Mouse (Mus musculus): ENCODE results near the gene Lgi2.

Gene Lgi2

DNA sequence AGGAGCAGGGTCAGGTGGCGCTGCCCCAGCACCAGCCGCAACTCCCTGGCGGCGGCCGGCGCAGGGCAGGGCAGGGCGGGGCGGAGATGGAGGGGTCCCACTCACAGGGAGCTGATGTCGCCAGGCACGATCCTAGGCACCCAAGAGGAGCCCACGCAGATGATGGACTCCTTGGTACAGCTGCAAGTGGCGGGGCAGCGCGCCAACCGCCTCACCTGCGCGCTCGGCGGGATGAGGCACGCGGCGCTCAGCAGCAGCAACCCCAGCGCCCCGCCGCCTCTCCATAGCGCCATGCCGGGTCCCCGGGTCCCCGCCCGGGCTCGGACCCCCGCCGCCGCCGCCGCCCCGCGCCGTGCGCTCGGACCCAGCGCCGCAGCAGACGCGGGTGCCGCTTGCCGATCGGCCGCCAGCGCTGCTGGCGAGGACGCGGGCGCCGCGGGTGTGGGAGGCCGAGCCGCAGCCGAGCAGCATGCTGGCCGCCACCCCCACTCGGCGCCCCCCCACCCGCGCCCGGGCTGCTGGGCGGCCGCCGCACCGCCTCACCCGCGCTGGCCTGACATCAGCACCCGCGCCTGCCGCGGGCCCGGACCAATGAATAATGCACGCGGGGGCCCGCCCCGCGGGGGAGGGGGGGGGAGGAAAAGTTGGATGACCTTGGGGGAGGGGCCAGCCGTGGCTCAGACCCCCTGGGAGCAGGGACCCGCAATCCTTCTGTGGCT lies at the start of gene Lgi2:
Gene Lgi2, minus strand, starts transcription at position 650 of the 719 bp plus-strand sequence.
- peak; percentile 36 for DNase-seq

GRCm38 (mm10) chr5:52615421-52615820 lies 49.2 kb upstream of the Lgi2 start:
- no peak for DNase-seq

GRCm38 (mm10) chr5:52614686-52615085 lies 48.4 kb upstream of the Lgi2 start:
- DNase-seq: no peak

GRCm38 (mm10) chr5:52612776-52613175 lies 46.5 kb upstream of the Lgi2 start:
- no peak for DNase-seq

GRCm38 (mm10) chr5:52611315-52611895 lies 45.1 kb upstream of the Lgi2 start:
- no peak for DNase-seq

DNA sequence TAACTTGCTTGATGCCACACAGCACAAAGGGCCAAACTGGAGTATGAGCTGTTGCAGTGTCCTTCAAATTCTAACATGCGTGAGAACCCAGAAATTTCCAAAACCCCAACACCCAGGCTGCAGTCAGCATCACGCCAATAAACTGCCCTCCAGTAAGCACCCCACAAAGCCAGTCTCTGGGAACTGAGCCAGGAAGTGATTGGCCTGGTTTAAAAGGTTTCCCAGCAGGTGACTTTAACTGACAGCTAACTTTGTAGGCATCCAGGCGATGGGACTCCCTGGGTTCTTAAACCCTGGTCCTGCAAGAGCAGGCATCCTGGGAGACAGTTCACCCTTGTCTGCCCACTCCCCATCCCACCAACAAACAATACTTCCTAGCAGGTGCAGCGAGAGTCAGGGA lies 44.0 kb upstream of the Lgi2 start:
- DNase-seq: no peak

- DNase-seq: no peak
Observed at GRCm38 (mm10) chr5:52609672-52610071, 43.4 kb upstream of the Lgi2 start.

DNA sequence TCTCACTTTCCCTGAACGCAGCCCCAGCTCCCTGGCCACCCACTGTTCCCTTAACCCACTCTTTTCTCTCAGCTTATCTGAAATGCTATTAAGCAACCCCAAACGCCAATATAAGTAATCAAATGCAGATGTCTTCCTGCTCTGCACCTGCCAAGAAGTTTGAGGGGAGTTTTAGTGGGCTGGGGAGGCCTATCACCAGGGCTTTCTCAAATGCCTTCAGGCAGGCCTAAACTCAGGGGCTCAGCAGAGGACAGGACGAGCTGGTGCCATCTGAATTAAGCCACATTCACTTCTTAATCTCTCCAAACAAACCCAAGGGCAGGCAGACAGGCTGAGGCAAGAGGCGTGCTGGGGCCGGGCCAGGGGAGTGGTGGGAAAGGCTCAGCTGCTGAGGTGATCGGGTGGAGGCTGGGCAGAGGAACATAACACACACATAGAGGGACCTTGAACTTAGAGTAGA lies 38.4 kb upstream of the Lgi2 start:
- no peak for DNase-seq

- DNase-seq: no peak
Observed at GRCm38 (mm10) chr5:52590612-52591011, 24.4 kb upstream of the Lgi2 start.

- DNase-seq: no peak
Observed at GRCm38 (mm10) chr5:52588650-52589049, 22.4 kb upstream of the Lgi2 start.

DNA sequence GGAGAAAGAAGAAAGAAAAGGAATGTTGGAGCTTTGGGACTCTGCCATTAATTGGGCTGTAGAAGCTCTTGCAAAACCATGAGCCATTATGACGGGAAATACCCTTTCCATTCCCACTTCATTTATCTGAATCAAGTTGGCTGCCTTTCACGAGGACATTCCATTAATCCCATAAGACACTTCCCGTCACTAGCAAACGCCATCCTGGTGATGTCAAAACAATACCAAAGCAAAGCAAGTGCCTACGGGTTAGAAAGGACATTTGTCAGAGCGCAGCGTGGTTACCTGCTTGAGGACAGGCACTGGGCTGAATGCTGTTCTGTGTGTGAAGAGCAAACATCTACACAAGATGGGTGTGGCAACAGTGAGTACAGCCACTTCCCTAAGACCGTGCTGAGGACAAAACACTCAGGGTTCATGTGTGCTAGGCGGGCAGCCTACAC lies 21.1 kb upstream of the Lgi2 start:
- DNase-seq: no peak

- DNase-seq: no peak
Observed at GRCm38 (mm10) chr5:52572572-52572971, 6.3 kb upstream of the Lgi2 start.

DNA sequence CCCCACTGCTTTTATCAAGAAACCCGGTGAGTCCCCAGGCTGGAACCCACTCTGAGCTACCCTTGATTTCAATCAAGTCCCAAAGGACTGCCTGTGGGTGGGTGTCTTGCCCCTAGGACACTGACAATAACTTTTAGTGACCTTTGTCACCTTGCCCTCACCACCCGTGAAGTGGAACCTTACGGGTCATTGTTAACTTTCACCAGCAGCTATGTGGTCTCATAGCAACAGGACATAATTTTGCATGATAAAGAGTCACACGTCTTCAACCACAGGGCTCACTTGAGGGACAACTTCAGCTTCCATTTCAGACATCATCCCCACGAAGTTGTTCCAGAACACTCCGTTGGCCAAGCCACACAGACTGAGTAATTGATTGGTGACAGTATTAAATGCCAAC lies 4.5 kb upstream of the Lgi2 start:
- no peak for DNase-seq

DNA sequence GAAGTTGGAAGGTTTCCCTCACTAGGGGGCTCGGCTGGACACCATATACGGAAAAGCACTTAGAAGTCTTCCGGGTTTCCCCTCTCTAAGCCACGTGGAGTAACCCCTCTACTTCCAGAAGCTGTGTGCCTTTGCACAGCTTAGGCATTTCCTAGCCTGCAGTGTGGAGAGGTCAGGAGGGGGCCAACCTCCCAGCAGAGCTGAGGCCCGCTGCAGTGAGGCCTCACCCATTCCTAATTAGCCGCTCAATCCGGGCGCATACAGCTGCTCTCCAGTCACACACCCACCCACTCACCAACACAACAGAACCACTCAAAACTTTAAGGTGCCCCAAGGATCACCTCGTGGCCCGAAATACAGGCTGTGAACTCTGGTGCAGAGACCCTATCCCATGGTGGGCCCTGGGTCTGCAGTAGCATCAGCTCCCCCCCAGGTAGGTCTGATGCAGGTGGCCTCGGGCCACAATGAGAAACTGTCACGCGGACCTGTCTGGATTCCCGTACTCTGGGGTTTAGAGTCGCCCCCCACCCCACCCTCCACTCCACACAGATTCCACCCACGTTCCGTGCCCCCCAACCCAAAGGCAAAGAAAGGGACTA lies 949 bp downstream of the Lgi2 start:
- DNase-seq: no peak

DNA sequence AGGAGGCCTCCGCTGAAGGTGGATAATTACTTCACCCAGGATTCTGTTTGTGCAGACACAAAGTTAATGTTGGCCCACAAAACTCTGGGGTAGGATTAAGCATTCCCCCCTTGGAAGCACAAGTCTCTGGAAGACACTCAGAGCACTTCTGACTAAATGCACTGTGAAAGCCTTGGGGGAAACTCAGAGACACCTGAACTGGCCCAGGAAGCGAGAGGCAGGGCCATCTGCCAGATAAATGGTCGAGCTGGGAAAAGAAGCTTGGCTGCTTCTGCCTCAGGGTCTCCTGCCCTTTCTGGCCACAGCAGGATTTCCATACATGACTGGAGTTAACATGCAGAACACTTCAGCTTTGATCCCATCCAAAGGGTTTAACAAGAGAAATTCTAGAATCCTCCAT lies 1.9 kb downstream of the Lgi2 start:
- DNase-seq: no peak

DNA sequence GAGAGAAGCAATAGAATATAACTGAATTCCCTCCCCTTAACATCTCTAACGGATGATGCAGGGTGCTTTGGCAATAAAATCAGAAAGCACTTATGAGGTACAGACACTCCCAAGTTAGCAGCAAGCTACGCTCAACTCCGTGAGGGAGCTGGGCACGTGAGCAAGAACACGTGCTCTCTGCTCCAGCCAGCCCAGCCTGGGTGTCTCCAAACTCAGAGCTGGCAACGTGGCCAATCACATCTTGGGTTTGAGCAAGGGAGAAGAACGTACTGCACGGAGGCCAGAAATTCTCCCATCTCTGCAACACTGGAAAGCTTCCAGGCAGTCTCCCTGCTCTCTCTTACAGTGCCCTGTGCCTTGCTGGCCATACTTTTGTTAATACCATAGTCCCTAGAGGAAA lies 6.0 kb downstream of the Lgi2 start:
- DNase-seq: no peak

GRCm38 (mm10) chr5:52555526-52555925 lies 10.7 kb downstream of the Lgi2 start:
- no peak for DNase-seq

DNA sequence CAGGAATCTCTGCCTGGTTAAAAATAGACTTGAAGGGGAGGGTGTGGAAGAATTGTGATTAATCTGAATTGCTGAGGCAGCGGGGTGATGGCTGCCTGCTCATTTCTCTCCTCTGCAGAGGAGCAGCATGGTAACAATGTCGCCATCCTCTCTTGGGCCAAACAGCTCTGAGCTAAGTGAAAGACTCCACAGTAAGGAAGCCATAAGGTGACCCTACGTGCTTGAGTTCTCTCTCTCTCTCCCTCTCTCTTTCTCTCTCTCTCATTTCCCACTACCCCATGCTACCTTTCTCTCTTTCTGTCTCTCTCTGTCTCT lies 15.0 kb downstream of the Lgi2 start:
- DNase-seq: no peak

- DNase-seq: no peak
Observed at GRCm38 (mm10) chr5:52550613-52551317, 15.5 kb downstream of the Lgi2 start.

GRCm38 (mm10) chr5:52546950-52547349 lies 19.3 kb downstream of the Lgi2 start:
- no peak for DNase-seq

- DNase-seq: no peak
Observed at GRCm38 (mm10) chr5:52543770-52544169, 22.5 kb downstream of the Lgi2 start.

- DNase-seq: no peak
Observed at GRCm38 (mm10) chr5:52540186-52540585, 26.1 kb downstream of the Lgi2 start.

GRCm38 (mm10) chr5:52539483-52539882 lies 26.8 kb downstream of the Lgi2 start:
- DNase-seq: no peak

- no peak for DNase-seq
Observed at GRCm38 (mm10) chr5:52537024-52537423, 29.2 kb downstream of the Lgi2 start.
